Mouse (Mus musculus): ENCODE measurements around the gene Spint3. TPM values are rescaled to one million over a fixed set of nuclear protein-coding genes. Genes with fewer than 3 reads are reported as not detected.

Spint3 gene
- polyA plus RNA-seq, 1 experiment, result not detected

GRCm38 (mm10) chr2:164544454-164545097 is 28.7 kb downstream of the Spint3 start:
- Histone ChIP-seq H3K79me2 (ENCODE audit: control insufficient read depth, insufficient read depth) (no peaks in the 10 kb centered on the region), H3ac (ENCODE audit: control insufficient read depth, insufficient read length) (no peak overlapping the region), H3K4me2 (ENCODE audit: low read depth) (no peak overlapping the region), H3K36me3 (ENCODE audit: control insufficient read depth, insufficient read depth) (no peaks in the 10 kb centered on the region), H3K4me3 (no peak overlapping the region), H3K27me3 (ENCODE audit: control insufficient read depth, insufficient read depth, insufficient read length) (peaks cover 32% of the 10 kb centered on the region)
- TF ChIP-seq TCF3 (IDR thresholded peaks at IDR 0.05; ENCODE audit: insufficient read length, low read depth) (no peak), REST (IDR thresholded peaks at IDR 0.05; ENCODE audit: insufficient read depth, insufficient read length) (no peak), MYOD1 (IDR thresholded peaks at IDR 0.05; ENCODE audit: control insufficient read depth in 1 of 3, insufficient read length in 2 of 3, low read depth in 2 of 3) (no peak), POLR2AphosphoS2 (IDR thresholded peaks at IDR 0.05; ENCODE audit: insufficient read length, low read depth) (no peak), TCF12 (IDR thresholded peaks at IDR 0.05; ENCODE audit: insufficient read depth, poor library complexity, severe bottlenecking) (no peak), MYOG (IDR thresholded peaks at IDR 0.05; ENCODE audit: control insufficient read depth in 1 of 3, insufficient read depth in 1 of 3, insufficient read length in 2 of 3, low read depth in 2 of 3) (no peak), MAX (IDR thresholded peaks at IDR 0.05; ENCODE audit: low read depth) (no peak), E2F4 (IDR thresholded peaks at IDR 0.05; ENCODE audit: insufficient read depth) (no peak), USF1 (IDR thresholded peaks at IDR 0.05; ENCODE audit: low read depth) (no peak), CEBPB (IDR thresholded peaks at IDR 0.05; ENCODE audit: insufficient read depth, poor library complexity, severe bottlenecking) (no peak), SRF (IDR thresholded peaks at IDR 0.05; ENCODE audit: control insufficient read depth, insufficient read length, low read depth) (no peak), POLR2A (IDR thresholded peaks at IDR 0.05; ENCODE audit: insufficient read length, low read depth) (no peak)

GRCm38 (mm10) chr2:164543745-164544144 is 29.5 kb downstream of the Spint3 start:
- H3K27me3 ChIP-seq (ENCODE audit: control insufficient read depth, insufficient read depth, insufficient read length), result peaks cover 30% of the 10 kb centered on the region
- H3ac ChIP-seq (ENCODE audit: control insufficient read depth, insufficient read length), result no peak overlapping the region
- no peak overlapping the region for H3K4me2 ChIP-seq (ENCODE audit: low read depth)
- TF ChIP-seq E2F4 (IDR thresholded peaks at IDR 0.05; ENCODE audit: insufficient read depth) (no peak), MYOD1 (IDR thresholded peaks at IDR 0.05; ENCODE audit: control insufficient read depth in 1 of 3, insufficient read length in 2 of 3, low read depth in 2 of 3) (no peak), USF1 (IDR thresholded peaks at IDR 0.05; ENCODE audit: low read depth) (no peak), REST (IDR thresholded peaks at IDR 0.05; ENCODE audit: insufficient read depth, insufficient read length) (no peak), POLR2A (IDR thresholded peaks at IDR 0.05; ENCODE audit: insufficient read length, low read depth) (no peak), MAX (IDR thresholded peaks at IDR 0.05; ENCODE audit: low read depth) (no peak), TCF3 (IDR thresholded peaks at IDR 0.05; ENCODE audit: insufficient read length, low read depth) (no peak), SRF (IDR thresholded peaks at IDR 0.05; ENCODE audit: control insufficient read depth, insufficient read length, low read depth) (no peak), CEBPB (IDR thresholded peaks at IDR 0.05; ENCODE audit: insufficient read depth, poor library complexity, severe bottlenecking) (no peak), POLR2AphosphoS2 (IDR thresholded peaks at IDR 0.05; ENCODE audit: insufficient read length, low read depth) (no peak), MYOG (IDR thresholded peaks at IDR 0.05; ENCODE audit: control insufficient read depth in 1 of 3, insufficient read depth in 1 of 3, insufficient read length in 2 of 3, low read depth in 2 of 3) (no peak), TCF12 (IDR thresholded peaks at IDR 0.05; ENCODE audit: insufficient read depth, poor library complexity, severe bottlenecking) (no peak)
- H3K4me3 ChIP-seq, result no peak overlapping the region
- H3K79me2 ChIP-seq (ENCODE audit: control insufficient read depth, insufficient read depth), result no peaks in the 10 kb centered on the region
- no peaks in the 10 kb centered on the region for H3K36me3 ChIP-seq (ENCODE audit: control insufficient read depth, insufficient read depth)

GRCm38 (mm10) chr2:164542598-164542997 is 30.7 kb downstream of the Spint3 start:
- Histone ChIP-seq H3K79me2 (ENCODE audit: control insufficient read depth, insufficient read depth) (no peaks in the 10 kb centered on the region), H3ac (ENCODE audit: control insufficient read depth, insufficient read length) (no peak overlapping the region), H3K4me3 (no peak overlapping the region), H3K27me3 (ENCODE audit: control insufficient read depth, insufficient read depth, insufficient read length) (peaks cover 36% of the 10 kb centered on the region), H3K4me2 (ENCODE audit: low read depth) (no peak overlapping the region), H3K36me3 (ENCODE audit: control insufficient read depth, insufficient read depth) (no peaks in the 10 kb centered on the region)
- no peak for TF ChIP-seq MYOD1 (IDR thresholded peaks at IDR 0.05; ENCODE audit: control insufficient read depth in 1 of 3, insufficient read length in 2 of 3, low read depth in 2 of 3)
- TF ChIP-seq E2F4 (IDR thresholded peaks at IDR 0.05; ENCODE audit: insufficient read depth), result no peak

- no peak overlapping the region for H3ac ChIP-seq (ENCODE audit: control insufficient read depth, insufficient read length)
- H3K79me2 ChIP-seq (ENCODE audit: control insufficient read depth, insufficient read depth), result no peaks in the 10 kb centered on the region
- peaks cover 40% of the 10 kb centered on the region for H3K27me3 ChIP-seq (ENCODE audit: control insufficient read depth, insufficient read depth, insufficient read length)
- no peaks in the 10 kb centered on the region for H3K36me3 ChIP-seq (ENCODE audit: control insufficient read depth, insufficient read depth)
- H3K4me2 ChIP-seq (ENCODE audit: low read depth), result no peak overlapping the region
- H3K4me3 ChIP-seq, result no peak overlapping the region
- TF ChIP-seq REST (IDR thresholded peaks at IDR 0.05; ENCODE audit: insufficient read depth, insufficient read length) (no peak), POLR2AphosphoS2 (IDR thresholded peaks at IDR 0.05; ENCODE audit: insufficient read length, low read depth) (no peak), CEBPB (IDR thresholded peaks at IDR 0.05; ENCODE audit: insufficient read depth, poor library complexity, severe bottlenecking) (no peak), TCF3 (IDR thresholded peaks at IDR 0.05; ENCODE audit: insufficient read length, low read depth) (no peak), POLR2A (IDR thresholded peaks at IDR 0.05; ENCODE audit: insufficient read length, low read depth) (no peak), MYOG (IDR thresholded peaks at IDR 0.05; ENCODE audit: control insufficient read depth in 1 of 3, insufficient read depth in 1 of 3, insufficient read length in 2 of 3, low read depth in 2 of 3) (no peak), USF1 (IDR thresholded peaks at IDR 0.05; ENCODE audit: low read depth) (no peak), E2F4 (IDR thresholded peaks at IDR 0.05; ENCODE audit: insufficient read depth) (no peak), TCF12 (IDR thresholded peaks at IDR 0.05; ENCODE audit: insufficient read depth, poor library complexity, severe bottlenecking) (no peak)
Measured at GRCm38 (mm10) chr2:164542132-164542531, 31.1 kb downstream of the Spint3 start.
